Mouse (Mus musculus) lung, adult 2 months (tissue): ENCODE data around the gene BC004004.
"Not testable (repeated sequence)": the region's sequence is repeated elsewhere in the genome, so short reads cannot be mapped to it uniquely, and the experiment has no call there.

ENCODE experiments used
- CTCF ChIP-seq: fragments of 200-500 bp; IDR thresholded peaks from 2 replicates; pipeline ENCODE4 v1.5.1; 2011; ENCODE audit warnings: mild to moderate bottlenecking, low read length, control low read depth; ENCODE audit not compliant: insufficient read depth
- POLR2A ChIP-seq: fragments of 200-500 bp; IDR thresholded peaks from 2 replicates; pipeline ENCODE4 v1.6.1; 2011; ENCODE audit warnings: low read depth, mild to moderate bottlenecking, control low read depth, low read length, borderline replicate concordance; ENCODE audit errors: extremely low read depth

GRCm38 (mm10) chr17:29351056-29351455 is 82.5 kb downstream of the BC004004 start:
- not testable (repeated sequence) for TF ChIP-seq CTCF, POLR2A
